Mouse (Mus musculus): ENCODE data around the gene Avp.

- TF ChIP-seq POLR2A (IDR thresholded peaks at IDR 0.05; ENCODE audit: extremely low read depth, insufficient read depth, low read length) (no peak), CTCF (IDR thresholded peaks at IDR 0.05; ENCODE audit: extremely low read depth, insufficient read depth, low read length) (no peak)
Measured at GRCm38 (mm10) chr2:130554841-130555240, 27.5 kb downstream of the Avp start.
